Mouse (Mus musculus) limb, embryonic 14.5 days (tissue): Measurements from ENCODE around the gene Tmem168. TPM values are rescaled to one million over a fixed set of nuclear protein-coding genes. Genes with fewer than 3 reads are reported as not detected.

ENCODE experiments used
- ATAC-seq: fragments of 200-750 bp; cut with Nextera tagmentation; 2 replicates; pipeline ENCODE4 v1.8.0; 2017; ENCODE audit warnings: low read depth, moderate number of reproducible peaks, moderate TSS enrichment; ENCODE audit not compliant: low FRiP score
- DNase-seq: peaks from one replicate; pipeline ENCODE4 v3.0.0-alpha.2; 2015; ENCODE audit warnings: low spot score
- H3K27ac ChIP-seq: fragments of 300-500 bp; sonication (generic); replicated peaks from 2 replicates; pipeline ENCODE4 v1.5.1; 2014; ENCODE audit warnings: low read depth, mild to moderate bottlenecking, low read length, moderate library complexity, mixed read lengths
- H3K27me3 ChIP-seq: fragments of 300-500 bp; sonication (generic); 2 replicates; pipeline ENCODE4 v1.6.1; 2014; ENCODE audit warnings: low read length, mixed read lengths; ENCODE audit not compliant: control insufficient read depth, insufficient read depth
- H3K36me3 ChIP-seq: fragments of 300-500 bp; sonication (generic); 2 replicates; pipeline ENCODE4 v1.6.1; 2014; ENCODE audit warnings: mild to moderate bottlenecking, low read length, moderate library complexity, mixed read lengths; ENCODE audit not compliant: control insufficient read depth, insufficient read depth
- H3K4me1 ChIP-seq: fragments of 300-500 bp; sonication (generic); 2 replicates; pipeline ENCODE4 v1.6.1; 2014; ENCODE audit warnings: antibody characterized with exemption, low read length, mixed read lengths; ENCODE audit not compliant: control insufficient read depth, insufficient read depth
- H3K4me2 ChIP-seq: fragments of 300-500 bp; sonication (generic); replicated peaks from 2 replicates; pipeline ENCODE4 v1.6.1; 2014; ENCODE audit warnings: low read depth, mild to moderate bottlenecking, low read length, moderate library complexity; ENCODE audit not compliant: severe bottlenecking
- H3K4me3 ChIP-seq: fragments of 300-500 bp; sonication (generic); replicated peaks from 2 replicates; pipeline ENCODE4 v1.5.1; 2014; ENCODE audit warnings: low read length
- H3K9ac ChIP-seq: fragments of 300-500 bp; sonication (generic); 2 replicates; pipeline ENCODE4 v1.6.1; 2014; ENCODE audit warnings: mild to moderate bottlenecking, low read depth, low read length, moderate library complexity; ENCODE audit not compliant: severe bottlenecking
- H3K9me3 ChIP-seq: fragments of 300-500 bp; sonication (generic); 2 replicates; pipeline ENCODE4 v1.6.1; 2016; ENCODE audit warnings: low read length; ENCODE audit not compliant: control insufficient read depth
- POLR2A ChIP-seq: fragments of 200-500 bp; IDR thresholded peaks from 2 replicates; pipeline ENCODE4 v1.8.0; 2012; ENCODE audit warnings: inconsistent platforms, mild to moderate bottlenecking, moderate library complexity, borderline replicate concordance; ENCODE audit not compliant: insufficient read depth, insufficient read length; ENCODE audit errors: extremely low read depth
- WGBS: fragments of 180-500 bp; shearing (Covaris S2); extraction: QIAGEN DNeasy Blood & Tissue Kit; methylation state at CpG from one replicate; pipeline ENCODE4 v1.1.7; 2014; 5-methylcytosine and 5-hydroxymethylcytosine counted together
- polyA plus RNA-seq, 2 experiments: library from polyadenylated mRNA; depleted of rRNA in 1 of 2; stranded (reverse) in 1 of 2; unstranded in 1 of 2; fragments of >200 nt; fragmentation: Nextera tagmentation in 1 of 2; extraction: Ambion mirVana in 1 of 2; gene quantifications; 2 replicates each; pipeline versions ENCODE4 v1.2.1 to v1.2.3; 2012 to 2014

Tmem168 gene
- polyA plus RNA-seq, 2 experiments: 17.9 to 44.6 TPM

DNA sequence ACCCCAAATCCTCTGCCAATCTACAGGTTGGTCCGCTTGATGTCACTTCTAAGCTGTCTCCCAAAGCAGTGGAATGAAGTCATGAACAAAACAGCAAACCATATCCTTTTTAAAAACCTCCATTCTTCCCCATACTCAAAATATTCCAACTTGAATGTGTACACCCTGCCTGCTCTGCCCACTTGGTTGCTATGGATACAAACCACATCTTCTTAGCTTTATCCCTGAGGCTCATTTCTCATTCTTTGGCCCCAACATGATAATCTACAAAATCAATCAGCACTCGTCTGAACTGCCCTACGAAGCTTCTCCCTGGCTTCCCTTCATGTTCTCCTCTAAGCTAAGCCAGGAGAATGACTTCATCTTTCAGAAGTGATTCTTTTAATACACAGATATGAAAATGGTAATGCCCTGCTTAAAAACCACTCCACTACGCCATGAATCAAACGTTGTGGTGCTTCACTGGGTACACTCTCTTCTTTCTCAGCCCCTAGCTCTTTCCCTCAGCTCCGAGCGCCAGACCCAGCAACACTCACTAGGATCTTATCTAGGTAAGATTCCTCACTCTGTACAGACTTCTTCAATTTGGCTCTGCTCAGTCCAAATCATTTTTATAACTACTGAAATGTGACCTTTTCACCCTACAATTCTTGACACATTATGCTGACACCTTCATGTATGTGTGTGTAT, 70.5 kb downstream of the Tmem168 start:
- Histone ChIP-seq H3K27me3 (no peaks in the 10 kb centered on the region), H3K4me3 (no peak overlapping the region), H3K36me3 (no peaks in the 10 kb centered on the region), H3K4me2 (no peak overlapping the region), H3K9ac (no peak overlapping the region), H3K9me3 (no peaks in the 10 kb centered on the region), H3K4me1 (no peaks in the 10 kb centered on the region), H3K27ac (no peak overlapping the region)
- ATAC-seq: no peak
- 74% methylated on average over 7 of the region's 7 CpGs for WGBS
- DNase-seq: no peak
- no peak for TF ChIP-seq POLR2A

Other genes starting within 250 kb of the Tmem168 start
- 12.5 and 13.2 TPM in 2 replicates for gene Bmt2, start 69.9 kb upstream of the Tmem168 start, polyA plus RNA-seq (2012; rRNA removed)
- 18.6 and 20.5 TPM in 2 replicates for gene Bmt2, start 69.9 kb upstream of the Tmem168 start, polyA plus RNA-seq (2014; fragmentation: Nextera tagmentation; extraction: Ambion mirVana)
- 3.9 and 5.0 TPM in 2 replicates for gene Gpr85, start 231.8 kb upstream of the Tmem168 start, polyA plus RNA-seq (2012; rRNA removed)
- gene Gpr85, start 231.8 kb upstream of the Tmem168 start, polyA plus RNA-seq (2014; fragmentation: Nextera tagmentation; extraction: Ambion mirVana): 6.5 and 6.9 TPM in 2 replicates